In the genomic region with DNA sequence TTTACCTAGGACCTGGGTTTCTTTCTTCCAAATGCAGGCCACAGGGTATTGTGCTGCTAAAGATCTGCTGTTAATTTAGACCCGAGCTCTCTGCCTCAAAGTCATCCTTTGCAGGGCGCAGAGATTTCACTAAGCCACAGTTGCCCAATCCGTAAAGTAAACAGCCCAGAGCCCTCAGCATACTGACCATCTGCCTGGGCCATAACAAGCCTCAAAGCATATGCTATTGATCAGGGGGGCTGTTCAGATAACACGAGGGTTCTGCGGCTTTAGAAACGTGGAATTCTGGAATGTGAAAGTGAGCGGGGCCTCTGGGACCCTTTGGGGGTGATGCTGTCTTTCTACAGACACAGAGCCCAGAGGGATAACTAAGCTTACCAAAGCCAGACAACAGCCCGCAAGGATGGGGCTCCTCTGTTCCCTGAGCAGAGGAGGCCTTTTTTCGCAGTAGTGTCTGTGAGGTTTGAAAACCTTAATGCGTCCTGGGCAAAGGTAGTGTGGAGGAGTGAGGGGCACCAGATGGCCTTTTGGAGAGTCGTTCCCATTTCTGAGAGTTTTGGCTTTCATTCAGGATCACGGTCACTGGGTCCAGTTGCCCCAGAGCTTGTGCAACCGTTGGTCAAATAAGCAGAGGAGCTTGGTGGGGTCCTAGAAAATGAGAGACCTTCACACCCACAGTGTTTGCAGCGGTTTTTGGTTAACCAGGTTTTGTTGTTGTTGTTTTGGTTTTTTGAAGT, we compare ENCODE assay signal across 7 mouse cellular contexts.
DNase-seq lines count a peak whose midpoint lies in the region; ATAC-seq and TF ChIP-seq lines count a peak whose summit lies in the region.

No protein-coding gene starts in this region.

- 7% methylated on average over 14 of the region's 14 CpGs for WGBS in forebrain, embryonic 11.5 days
- 37% methylated on average over 14 of the region's 14 CpGs for WGBS in liver, embryonic 12.5 days (ENCODE audit: insufficient replicate concordance)
- WGBS in stomach, embryonic 15.5 days = 29% methylated on average over 14 of the region's 14 CpGs

- H3K4me1 ChIP-seq in CH12.LX (ENCODE audit: control insufficient read depth in 1 of 2, insufficient read depth in 2 of 2) = peaks cover 2 to 19% of the 10 kb centered on the region in 2 experiments; a peak in 3 of 4 replicates
- H3K4me1 ChIP-seq in forebrain, embryonic 11.5 days (replicated peaks; ENCODE audit: control insufficient read depth, insufficient read depth, low read length) = no peaks in the 10 kb centered on the region; the same call in 1 of the 2 replicates
- H3K4me1 ChIP-seq in liver, embryonic 12.5 days = peaks cover 19% of the 10 kb centered on the region
- peaks cover 26% of the 10 kb centered on the region for H3K4me1 ChIP-seq in stomach, embryonic 15.5 days

- no peak for TF ChIP-seq EP300 in CH12.LX (IDR thresholded peaks at IDR 0.05; ENCODE audit: low read length)

- DNase-seq in CH12.LX (ENCODE audit: extremely low read depth) = no peak
- peak; percentile 41 for DNase-seq in R1 (ENCODE audit: low read depth, low spot score)
- DNase-seq in forebrain, embryonic 11.5 days (ENCODE audit: low spot score) = no peak
- no peak for DNase-seq in frontal cortex, adult 2 months (ENCODE audit: extremely low spot score in 1 of 2, low spot score in 1 of 2)
- DNase-seq in natural killer cell, adult 2 months (ENCODE audit: low spot score in 2 of 2) = no peak

- TF ChIP-seq CTCF in CH12.LX (conservative IDR thresholded peaks at IDR 0.05 in 1 of 2, IDR thresholded peaks at IDR 0.05 in 1 of 2; ENCODE audit: low read depth in 2 of 2, low read length in 2 of 2) = no peak

- dilution Hi-C loops in CH12.LX (cut with MboI; ENCODE audit: extremely low pct_ligation_motif_present, extremely low pct_unique_long_range_greater_than_20kb, low sequenced_read_pairs) = no loop called here

- TF ChIP-seq POLR2A in CH12.LX (IDR thresholded peaks at IDR 0.05; ENCODE audit: low read depth, low read length) = no peak

- H3K79me2 ChIP-seq in CH12.LX (replicated peaks; ENCODE audit: control insufficient read depth, extremely low read depth, insufficient read depth, poor library complexity, severe bottlenecking) = no peaks in the 10 kb centered on the region

- H3K27ac ChIP-seq in CH12.LX (ENCODE audit: insufficient read depth, low read depth) = no peak overlapping the region
- H3K27ac ChIP-seq in forebrain, embryonic 11.5 days (ENCODE audit: low read depth, low read length) = peak overlapping the region; percentile 66
- peak overlapping the region; percentile 70 for H3K27ac ChIP-seq in liver, embryonic 12.5 days
- H3K27ac ChIP-seq in stomach, embryonic 15.5 days = peak overlapping the region; percentile 53; the same call in 1 of the 2 replicates

- H3K4me2 ChIP-seq in CH12.LX (ENCODE audit: insufficient read depth, low read depth, poor library complexity, severe bottlenecking) = peak overlapping the region; percentile 66
- H3K4me2 ChIP-seq in forebrain, embryonic 11.5 days (ENCODE audit: low read depth, low read length, severe bottlenecking) = peak overlapping the region; percentile 76
- H3K4me2 ChIP-seq in liver, embryonic 12.5 days = peak overlapping the region; percentile 55
- H3K4me2 ChIP-seq in stomach, embryonic 15.5 days = peak overlapping the region; percentile 59

- ATAC-seq in forebrain, embryonic 11.5 days (replicated peaks; ENCODE audit: low FRiP score) = no peak; the same call in 1 of the 2 replicates
- peak; percentile 54 for ATAC-seq in liver, embryonic 12.5 days
- ATAC-seq in stomach, embryonic 15.5 days (ENCODE audit: insufficient read depth, low FRiP score, low read depth) = no peak

- in situ Hi-C loops in CH12.LX (cut with MboI; ENCODE audit: low pct_ligation_motif_present, low pct_unique_long_range_greater_than_20kb, low sequenced_read_pairs) = no loop called here

- H3K4me3 ChIP-seq in CH12.LX (replicated peaks in 1 of 3; ENCODE audit: low read depth in 2 of 3, low read length in 2 of 3, poor library complexity in 1 of 3) = peak overlapping the region in 1 of 3 experiments; percentile 48
- H3K4me3 ChIP-seq in forebrain, embryonic 11.5 days (ENCODE audit: low read depth, low read length) = peak overlapping the region; percentile 49
- peak overlapping the region; percentile 45 for H3K4me3 ChIP-seq in liver, embryonic 12.5 days
- peak overlapping the region; percentile 38 for H3K4me3 ChIP-seq in stomach, embryonic 15.5 days (replicated peaks)

- no peaks in the 10 kb centered on the region for H3K36me3 ChIP-seq in CH12.LX (replicated peaks in 1 of 2; ENCODE audit: control insufficient read depth in 1 of 2, insufficient read depth in 1 of 2, low read length in 1 of 2)
- H3K36me3 ChIP-seq in forebrain, embryonic 11.5 days (ENCODE audit: control insufficient read depth, insufficient read depth, low read length) = no peaks in the 10 kb centered on the region
- H3K36me3 ChIP-seq in liver, embryonic 12.5 days = no peaks in the 10 kb centered on the region
- no peaks in the 10 kb centered on the region for H3K36me3 ChIP-seq in stomach, embryonic 15.5 days

- H3K27me3 ChIP-seq in CH12.LX (replicated peaks) = no peaks in the 10 kb centered on the region
- no peaks in the 10 kb centered on the region for H3K27me3 ChIP-seq in forebrain, embryonic 11.5 days (ENCODE audit: control insufficient read depth, insufficient read depth, low read length)
- peaks cover 2% of the 10 kb centered on the region; the same call in 1 of the 2 replicates for H3K27me3 ChIP-seq in liver, embryonic 12.5 days (replicated peaks)
- no peaks in the 10 kb centered on the region for H3K27me3 ChIP-seq in stomach, embryonic 15.5 days (replicated peaks)

- H3K9me3 ChIP-seq in CH12.LX (replicated peaks; ENCODE audit: low read length) = peaks cover under 1% of the 10 kb centered on the region
- H3K9me3 ChIP-seq in forebrain, embryonic 11.5 days (ENCODE audit: control insufficient read depth, low read length) = no peaks in the 10 kb centered on the region
- H3K9me3 ChIP-seq in liver, embryonic 12.5 days (replicated peaks) = no peaks in the 10 kb centered on the region
- no peaks in the 10 kb centered on the region for H3K9me3 ChIP-seq in stomach, embryonic 15.5 days

- TF ChIP-seq RAD21 in CH12.LX (IDR thresholded peaks at IDR 0.05; ENCODE audit: low read depth, low read length) = no peak

- H3K9ac ChIP-seq in CH12.LX (ENCODE audit: insufficient read depth, low read depth) = no peak overlapping the region
- peak overlapping the region; percentile 90 for H3K9ac ChIP-seq in forebrain, embryonic 11.5 days (ENCODE audit: low read length)
- peak overlapping the region; percentile 59 for H3K9ac ChIP-seq in liver, embryonic 12.5 days
- H3K9ac ChIP-seq in stomach, embryonic 15.5 days = peak overlapping the region; percentile 6; the same call in 1 of the 2 replicates

TF ChIP-seq in CH12.LX, 34 proteins besides CTCF, POLR2A, EP300 and RAD21:
- TF ChIP-seq USF2 (conservative IDR thresholded peaks at IDR 0.05; ENCODE audit: low read depth, low read length) = no peak
- TF ChIP-seq PAX5 (IDR thresholded peaks at IDR 0.05; ENCODE audit: low read length) = no peak
- no peak for TF ChIP-seq BHLHE40 (IDR thresholded peaks at IDR 0.05; ENCODE audit: low read depth, low read length)
